Mouse (Mus musculus) heart, postnatal 10 days (tissue): Measurements from ENCODE around the gene Knop1. TPM values are rescaled to one million over a fixed set of nuclear protein-coding genes. Genes with fewer than 3 reads are reported as not detected.
A peak's percentile ranks its signal among the peaks of the same experiment; 100 is the strongest.

Experiments
- DNase-seq, 2 experiments: peaks; one replicate each; pipeline ENCODE4 v3.0.0; 2021
- intact Hi-C: fragments of 180-260 bp; cut with DNase I; formaldehyde crosslinking; loops from one replicate; pipeline ENCODE4 v1.15.1; 2025
- total RNA-seq, 2 experiments: library from RNA; stranded (reverse); gene quantifications; 2 replicates each; pipeline ENCODE4 v1.2.3; 2021

Gene Knop1
- total RNA-seq = 10 to 100 TPM; 20.0 to 25.5 TPM

- intact Hi-C loops = loop anchor here (2.0 kb wide), 1 partner anchor 137 kb away; no protein-coding TSS in a partner anchor
Observed at GRCm38 (mm10) chr7:118855877-118856304, at the start of gene Knop1. TSS of gene Knop1 (minus strand) at chr7:118856254.

GRCm38 (mm10) chr7:118904530-118904929, 48.5 kb upstream of the Knop1 start:
- no peak for DNase-seq
- intact Hi-C loops = no loop called here

More at GRCm38 (mm10) chr7:118855877-118856304, at the start of gene Knop1:
- no peak for DNase-seq

GRCm38 (mm10) chr7:118903879-118904278, 47.8 kb upstream of the Knop1 start:
- intact Hi-C loops = no loop called here
- DNase-seq = no peak

- DNase-seq = peak; percentile 26 to 34
- intact Hi-C loops = no loop called here
Observed at GRCm38 (mm10) chr7:118902944-118903343, 46.9 kb upstream of the Knop1 start.

- DNase-seq = no peak
Observed at GRCm38 (mm10) chr7:118900090-118900489, 44.0 kb upstream of the Knop1 start.

GRCm38 (mm10) chr7:118898063-118898462, 42.0 kb upstream of the Knop1 start:
- no peak for DNase-seq
- intact Hi-C loops = no loop called here

More at GRCm38 (mm10) chr7:118900090-118900489, 44.0 kb upstream of the Knop1 start:
- intact Hi-C loops = no loop called here

GRCm38 (mm10) chr7:118895469-118896450, 39.7 kb upstream of the Knop1 start:
- intact Hi-C loops = no loop called here
- DNase-seq = no peak

GRCm38 (mm10) chr7:118889046-118889680, 33.1 kb upstream of the Knop1 start:
- intact Hi-C loops = no loop called here
- DNase-seq = peak in 1 of 2 experiments; percentile 16

GRCm38 (mm10) chr7:118887303-118888055, 31.4 kb upstream of the Knop1 start:
- intact Hi-C loops = no loop called here
- no peak for DNase-seq

- intact Hi-C loops = no loop called here
- no peak for DNase-seq
Observed at GRCm38 (mm10) chr7:118884969-118885368, 28.9 kb upstream of the Knop1 start.

GRCm38 (mm10) chr7:118883957-118884356, 27.9 kb upstream of the Knop1 start:
- intact Hi-C loops = no loop called here
- no peak for DNase-seq

- intact Hi-C loops = no loop called here
Observed at GRCm38 (mm10) chr7:118879466-118880029, 23.5 kb upstream of the Knop1 start.

GRCm38 (mm10) chr7:118865362-118865761, 9.3 kb upstream of the Knop1 start:
- intact Hi-C loops = no loop called here
- no peak for DNase-seq

More at GRCm38 (mm10) chr7:118879466-118880029, 23.5 kb upstream of the Knop1 start:
- no peak for DNase-seq

- DNase-seq = no peak
- intact Hi-C loops = no loop called here
Observed at GRCm38 (mm10) chr7:118858640-118859039, 2.6 kb upstream of the Knop1 start.

- DNase-seq = peak; percentile 94 to 96
- intact Hi-C loops = loop anchor here (2.0 kb wide), 1 partner anchor 137 kb away; no protein-coding TSS in a partner anchor
Observed at GRCm38 (mm10) chr7:118855171-118855876, 730 bp downstream of the Knop1 start, which contains the start of gene Iqck. TSS of gene Iqck (plus strand) at chr7:118855752.

GRCm38 (mm10) chr7:118854606-118855005, 1.4 kb downstream of the Knop1 start:
- intact Hi-C loops = loop anchor here (2.0 to 5.0 kb wide), 2 partner anchors 87 to 138 kb away; no protein-coding TSS in a partner anchor
- no peak for DNase-seq

GRCm38 (mm10) chr7:118852611-118853010, 3.4 kb downstream of the Knop1 start:
- no peak for DNase-seq

GRCm38 (mm10) chr7:118851571-118851970, 4.5 kb downstream of the Knop1 start:
- DNase-seq = peak in 1 of 2 experiments; percentile 49
- intact Hi-C loops = loop anchor here (5.0 kb wide), 1 partner anchor 84 kb away; no protein-coding TSS in a partner anchor

More at GRCm38 (mm10) chr7:118852611-118853010, 3.4 kb downstream of the Knop1 start:
- intact Hi-C loops = loop anchor here (2.0 to 5.0 kb wide), 2 partner anchors 70 to 85 kb away; no protein-coding TSS in a partner anchor

GRCm38 (mm10) chr7:118850676-118851290, 5.3 kb downstream of the Knop1 start:
- intact Hi-C loops = loop anchor here (5.0 kb wide), 1 partner anchor 83 kb away; no protein-coding TSS in a partner anchor
- DNase-seq = peak; percentile 57 to 59
